Mouse (Mus musculus) ES-E14 (cell line): Measurements from ENCODE around the gene Heg1. TPM values are rescaled to one million over a fixed set of nuclear protein-coding genes. Genes with fewer than 3 reads are reported as not detected.

Experiments used
- DNase-seq: peaks from one replicate; pipeline ENCODE4 v3.0.0-alpha.2; 2013; ENCODE audit warnings: low read depth, low spot score
- H3K27ac ChIP-seq: 2 replicates; pipeline ENCODE4 v1.5.1; 2012; ENCODE audit warnings: low read depth, mild to moderate bottlenecking, low read length, moderate library complexity, mixed read lengths; ENCODE audit not compliant: poor library complexity, insufficient read depth, severe bottlenecking
- H3K36me3 ChIP-seq: 2 replicates; pipeline ENCODE4 v1.6.1; 2012; ENCODE audit warnings: mild to moderate bottlenecking, low read length, moderate library complexity, mixed read lengths; ENCODE audit not compliant: control insufficient read depth, poor library complexity, insufficient read depth, severe bottlenecking
- H3K4me1 ChIP-seq, 2 experiments: fragments of 150-350 bp in 1 of 2; sonication (generic) in 1 of 2; 2 replicates each; pipeline ENCODE4 v1.6.1; 2012; ENCODE audit warnings: low read length in 2 of 2, mild to moderate bottlenecking in 1 of 2, mixed read lengths in 1 of 2; ENCODE audit not compliant: control insufficient read depth in 2 of 2, insufficient read depth in 2 of 2, poor library complexity in 1 of 2
- H3K4me3 ChIP-seq, 2 experiments: fragments of 150-350 bp in 1 of 2; sonication (generic) in 1 of 2; 2 replicates each; pipeline ENCODE4 v1.5.1; 2012; ENCODE audit warnings: low read length in 2 of 2, low read depth in 1 of 2, mild to moderate bottlenecking in 1 of 2, mixed read lengths in 1 of 2; ENCODE audit not compliant: insufficient read depth in 1 of 2, poor library complexity in 1 of 2, severe bottlenecking in 1 of 2
- H3K9ac ChIP-seq: 2 replicates; pipeline ENCODE4 v1.6.1; 2012; ENCODE audit warnings: low read depth, mild to moderate bottlenecking, low read length, mixed read lengths; ENCODE audit not compliant: poor library complexity, insufficient read depth, severe bottlenecking
- H3K9me3 ChIP-seq: fragments of 150-350 bp; sonication (generic); 2 replicates; pipeline ENCODE4 v1.6.1; 2012; ENCODE audit warnings: low read depth, mild to moderate bottlenecking, low read length; ENCODE audit not compliant: control insufficient read depth, insufficient read depth
- CHD2 ChIP-seq: IDR thresholded peaks from 2 replicates; pipeline ENCODE4 v1.6.1; 2014; ENCODE audit warnings: mild to moderate bottlenecking, low read depth, low read length, inconsistent platforms
- HCFC1 ChIP-seq: IDR thresholded peaks from 2 replicates; pipeline ENCODE4 v1.6.1; 2012; ENCODE audit warnings: low read length, inconsistent platforms, borderline replicate concordance; ENCODE audit not compliant: insufficient read depth
- MAFK ChIP-seq: IDR thresholded peaks from 2 replicates; pipeline ENCODE4 v1.6.1; 2014; ENCODE audit warnings: mild to moderate bottlenecking, low read depth, low read length, inconsistent platforms; ENCODE audit not compliant: insufficient read depth
- ZC3H11A ChIP-seq: IDR thresholded peaks from 2 replicates; pipeline ENCODE4 v1.6.1; 2012; ENCODE audit warnings: low read depth, mild to moderate bottlenecking, inconsistent platforms, low read length, borderline replicate concordance
- ZNF384 ChIP-seq: IDR thresholded peaks from 2 replicates; pipeline ENCODE4 v1.6.1; 2012; ENCODE audit warnings: low read depth, low read length, inconsistent platforms
- in situ Hi-C, 2 experiments: fragments of 600-800 bp; cut with MboI; formaldehyde crosslinking; loops; one replicate each; pipeline ENCODE4 v1.15.1; 2025; ENCODE audit warnings: low sequenced_read_pairs in 2 of 2, inconsistent platforms in 1 of 2; ENCODE audit not compliant: unreplicated experiment in 2 of 2
- total RNA-seq: library from RNA; depleted of rRNA; stranded (reverse); fragments of 300-350 nt; gene quantifications from 2 replicates; pipeline ENCODE4 v1.2.3, GENCODE M21; 2012

Heg1 gene
- total RNA-seq, 1 experiment: 8.7 TPM

GRCm38 (mm10) chr16:33690975-33691747 is 7.0 kb downstream of the Heg1 start:
- no peak for DNase-seq
- Histone ChIP-seq H3K4me3 (no peak overlapping the region), H3K9ac (no peak overlapping the region), H3K4me1 (no peaks in the 10 kb centered on the region), H3K27ac (no peak overlapping the region), H3K9me3 (no peaks in the 10 kb centered on the region), H3K36me3 (no peaks in the 10 kb centered on the region)
- TF ChIP-seq CHD2: no peak
- no peak for TF ChIP-seq MAFK
- no peak for TF ChIP-seq ZNF384
- no peak for TF ChIP-seq ZC3H11A
- in situ Hi-C loops: no loop called here

- Histone ChIP-seq H3K4me1 (no peaks in the 10 kb centered on the region), H3K36me3 (no peaks in the 10 kb centered on the region)
- no peak for TF ChIP-seq CHD2
- no peak for TF ChIP-seq ZNF384
- no peak for TF ChIP-seq HCFC1
- no peak for TF ChIP-seq MAFK
- TF ChIP-seq ZC3H11A: no peak
These were observed 9.4 kb downstream of the Heg1 start for GRCm38 (mm10) chr16:33693553-33693952.

GRCm38 (mm10) chr16:33696811-33697575 is 12.8 kb downstream of the Heg1 start:
- TF ChIP-seq ZNF384 (no peak), ZC3H11A (no peak)
- in situ Hi-C loops: no loop called here
- Histone ChIP-seq H3K4me3 (no peak overlapping the region), H3K9ac (peak overlapping the region; percentile 22; the same call in 1 of the 2 replicates), H3K4me1 (no peaks in the 10 kb centered on the region), H3K36me3 (no peaks in the 10 kb centered on the region), H3K27ac (no peak overlapping the region), H3K9me3 (no peaks in the 10 kb centered on the region)
- DNase-seq: no peak

More at GRCm38 (mm10) chr16:33693553-33693952, 9.4 kb downstream of the Heg1 start:
- Histone ChIP-seq H3K4me3 (no peak overlapping the region), H3K9ac (no peak overlapping the region), H3K9me3 (no peaks in the 10 kb centered on the region), H3K27ac (no peak overlapping the region)
- in situ Hi-C loops: no loop called here
- no peak for DNase-seq

GRCm38 (mm10) chr16:33697576-33698276 is 13.6 kb downstream of the Heg1 start:
- Histone ChIP-seq H3K9ac (no peak overlapping the region), H3K36me3 (no peaks in the 10 kb centered on the region), H3K27ac (no peak overlapping the region), H3K9me3 (no peaks in the 10 kb centered on the region), H3K4me1 (no peaks in the 10 kb centered on the region), H3K4me3 (no peak overlapping the region)
- no peak for DNase-seq
- TF ChIP-seq ZC3H11A: no peak
- no peak for TF ChIP-seq HCFC1
- no peak for TF ChIP-seq CHD2
- TF ChIP-seq ZNF384: no peak
- no peak for TF ChIP-seq MAFK
- in situ Hi-C loops: no loop called here
